In the genomic region with DNA sequence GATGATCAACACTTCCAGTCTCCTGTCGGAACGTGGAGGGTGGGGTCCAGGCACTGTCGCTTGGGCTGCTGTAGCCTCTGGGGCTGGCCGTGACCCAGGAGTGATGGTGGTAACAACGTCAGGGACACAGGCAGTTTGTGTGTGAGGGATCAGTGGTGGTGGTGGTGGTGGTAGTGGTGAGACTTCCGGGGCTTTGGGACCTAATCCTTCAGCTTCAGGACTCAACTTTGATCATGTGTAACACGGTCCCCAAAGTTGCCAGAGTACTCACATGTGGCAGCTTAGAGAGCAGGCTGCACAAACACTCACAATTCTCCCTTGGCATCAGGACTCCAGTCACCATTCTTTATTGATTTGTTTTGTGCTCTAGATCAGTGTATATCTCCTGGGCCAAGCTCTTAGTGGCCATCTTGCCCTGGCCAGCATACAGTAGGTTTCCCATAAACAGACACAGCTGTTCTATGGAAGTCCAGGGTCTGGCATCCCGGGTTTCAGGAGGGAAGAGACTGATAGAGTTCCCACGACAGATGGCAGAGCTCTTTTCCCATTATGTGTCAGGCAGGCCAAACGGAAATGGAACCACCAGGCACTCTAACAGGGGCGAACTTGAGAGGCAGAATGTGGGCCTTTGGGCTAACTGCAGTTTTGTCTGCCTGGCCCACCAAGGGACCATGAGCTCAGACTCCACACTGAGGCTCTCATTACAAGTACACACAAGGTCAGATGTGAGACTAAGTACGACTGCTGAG, we compare ENCODE assay signal across 8 mouse cellular contexts. TPM values are rescaled to one million over a fixed set of nuclear protein-coding genes. Genes with fewer than 3 reads are reported as not detected.
DNase-seq lines count a peak whose midpoint lies in the region; ATAC-seq and TF ChIP-seq lines count a peak whose summit lies in the region.

No protein-coding gene starts in this region.

- DNase-seq in embryo, embryonic 10 days (ENCODE audit: low spot score) = peak; percentile 11
- DNase-seq in embryo, embryonic 9.5 days (ENCODE audit: extremely low spot score) = no peak
- no peak for DNase-seq in lung, postnatal 4 days
- peak; percentile 31 for DNase-seq in lung, postnatal 0 days (ENCODE audit: low spot score)
- no peak for DNase-seq in right cerebral cortex, adult 2 months (ENCODE audit: low spot score in 2 of 2)
- DNase-seq in urinary bladder, postnatal 25 days (ENCODE audit: low spot score) = no peak

- TF ChIP-seq EP300 in lung, postnatal 0 days (IDR thresholded peaks at IDR 0.05) = no peak

- H3K4me2 ChIP-seq in lung, embryonic 16.5 days (ENCODE audit: low read depth, low read length) = peak overlapping the region; percentile 81
- H3K4me2 ChIP-seq in heart, embryonic 16.5 days (ENCODE audit: low read depth, low read length) = peak overlapping the region; percentile 82
- peak overlapping the region; percentile 65 for H3K4me2 ChIP-seq in lung, postnatal 0 days (replicated peaks; ENCODE audit: low read depth, low read length)

- H3K36me3 ChIP-seq in lung, embryonic 16.5 days (ENCODE audit: control insufficient read depth, insufficient read depth, low read length) = peaks cover 16% of the 10 kb centered on the region
- peaks cover 31% of the 10 kb centered on the region for H3K36me3 ChIP-seq in heart, embryonic 16.5 days (ENCODE audit: control insufficient read depth, insufficient read depth)
- 0 out of 2 replicates have a peak, but pooled peaks cover 11% of the 10 kb centered on the region for H3K36me3 ChIP-seq in lung, postnatal 0 days (ENCODE audit: insufficient read depth, low read length)

- H3K9me3 ChIP-seq in lung, embryonic 16.5 days (ENCODE audit: control insufficient read depth, low read length) = no peaks in the 10 kb centered on the region
- no peaks in the 10 kb centered on the region for H3K9me3 ChIP-seq in heart, embryonic 16.5 days (replicated peaks; ENCODE audit: control insufficient read depth, low read length)
- H3K9me3 ChIP-seq in lung, postnatal 0 days (ENCODE audit: low read length) = no peaks in the 10 kb centered on the region

- H3K9ac ChIP-seq in lung, embryonic 16.5 days (ENCODE audit: low read length) = peak overlapping the region; percentile 90
- peak overlapping the region; percentile 96 for H3K9ac ChIP-seq in heart, embryonic 16.5 days (ENCODE audit: low read length)
- peak overlapping the region; percentile 86 for H3K9ac ChIP-seq in lung, postnatal 0 days (replicated peaks; ENCODE audit: low read depth)

- H3K4me3 ChIP-seq in lung, embryonic 16.5 days (ENCODE audit: low read length) = peak overlapping the region; percentile 90
- H3K4me3 ChIP-seq in heart, embryonic 16.5 days (ENCODE audit: low read length) = peak overlapping the region; percentile 92
- H3K4me3 ChIP-seq in lung, postnatal 0 days (ENCODE audit: low read depth, low read length) = peak overlapping the region; percentile 89

- H3K27ac ChIP-seq in lung, embryonic 16.5 days (ENCODE audit: low read length) = peak overlapping the region; percentile 78
- H3K27ac ChIP-seq in heart, embryonic 16.5 days (ENCODE audit: low read length) = peak overlapping the region; percentile 96
- H3K27ac ChIP-seq in lung, postnatal 0 days (ENCODE audit: low read length) = peak overlapping the region; percentile 92

- WGBS in lung, embryonic 16.5 days = 4% methylated on average over 12 of the region's 12 CpGs
- 3% methylated on average over 12 of the region's 12 CpGs for WGBS in heart, embryonic 16.5 days
- 4% methylated on average over 12 of the region's 12 CpGs for WGBS in lung, postnatal 0 days

- no peaks in the 10 kb centered on the region for H3K27me3 ChIP-seq in lung, embryonic 16.5 days (ENCODE audit: control insufficient read depth, insufficient read depth, low read depth, low read length)
- no peaks in the 10 kb centered on the region for H3K27me3 ChIP-seq in heart, embryonic 16.5 days (ENCODE audit: control insufficient read depth, insufficient read depth, low read length)
- no peaks in the 10 kb centered on the region for H3K27me3 ChIP-seq in lung, postnatal 0 days (replicated peaks; ENCODE audit: insufficient read depth, low read length)

- peaks cover 26% of the 10 kb centered on the region for H3K4me1 ChIP-seq in lung, embryonic 16.5 days (replicated peaks; ENCODE audit: control insufficient read depth, insufficient read depth, low read length)
- H3K4me1 ChIP-seq in heart, embryonic 16.5 days (ENCODE audit: control insufficient read depth, insufficient read depth, low read length) = peaks cover 23% of the 10 kb centered on the region
- peaks cover 13% of the 10 kb centered on the region; the same call in 1 of the 2 replicates for H3K4me1 ChIP-seq in lung, postnatal 0 days (ENCODE audit: insufficient read depth, low read depth, low read length)

- no peak for TF ChIP-seq CTCF in lung, postnatal 0 days (IDR thresholded peaks at IDR 0.05)

- peak; percentile 0; the same call in 1 of the 2 replicates for ATAC-seq in lung, embryonic 16.5 days (ENCODE audit: low read depth)
- peak; percentile 8 for ATAC-seq in heart, embryonic 16.5 days (replicated peaks; ENCODE audit: extremely low read depth, insufficient read depth, low FRiP score)
- ATAC-seq in lung, postnatal 0 days = peak; percentile 12

RNA-seq across cellular contexts. Expression of a gene that starts 0.5 kb away (rescaled TPM):
- 90.8 and 98.7 TPM in 2 replicates for polyA plus RNA-seq in lung, embryonic 16.5 days (2015; fragmentation: Nextera tagmentation; extraction: Ambion mirVana)
- polyA plus RNA-seq in heart, embryonic 16.5 days (2015; fragmentation: Nextera tagmentation; extraction: Ambion mirVana) = 86.7 and 95.8 TPM in 2 replicates
- 72.4 and 77.3 TPM in 2 replicates for polyA plus RNA-seq in lung, postnatal 0 days (2015; fragmentation: Nextera tagmentation; extraction: Ambion mirVana)

RNA-seq across cellular contexts. Expression of a gene that starts 0.6 kb away (rescaled TPM):
- 13.9 and 14.0 TPM in 2 replicates for polyA plus RNA-seq in lung, embryonic 16.5 days (2015; fragmentation: Nextera tagmentation; extraction: Ambion mirVana)
- polyA plus RNA-seq in heart, embryonic 16.5 days (2015; fragmentation: Nextera tagmentation; extraction: Ambion mirVana) = 18.9 and 21.1 TPM in 2 replicates
- polyA plus RNA-seq in lung, postnatal 0 days (2015; fragmentation: Nextera tagmentation; extraction: Ambion mirVana) = 14.5 and 15.2 TPM in 2 replicates

RNA-seq across cellular contexts. Expression of a gene that starts 28.0 kb away (rescaled TPM):
- 51.3 TPM in 2 replicates for polyA plus RNA-seq in lung, embryonic 16.5 days (2015; fragmentation: Nextera tagmentation; extraction: Ambion mirVana)
- 28.9 and 33.9 TPM in 2 replicates for polyA plus RNA-seq in heart, embryonic 16.5 days (2015; fragmentation: Nextera tagmentation; extraction: Ambion mirVana)
- polyA plus RNA-seq in lung, postnatal 0 days (2015; fragmentation: Nextera tagmentation; extraction: Ambion mirVana) = 22.7 and 22.9 TPM in 2 replicates

RNA-seq across cellular contexts. Expression of a gene that starts 49.6 kb away (rescaled TPM):
- 13.9 and 17.3 TPM in 2 replicates for polyA plus RNA-seq in lung, embryonic 16.5 days (2015; fragmentation: Nextera tagmentation; extraction: Ambion mirVana)
- 9.3 and 9.8 TPM in 2 replicates for polyA plus RNA-seq in heart, embryonic 16.5 days (2015; fragmentation: Nextera tagmentation; extraction: Ambion mirVana)
- polyA plus RNA-seq in lung, postnatal 0 days (2015; fragmentation: Nextera tagmentation; extraction: Ambion mirVana) = 6.1 and 6.7 TPM in 2 replicates

RNA-seq across cellular contexts. Expression of a gene that starts 49.8 kb away (rescaled TPM):
- 5.5 and 5.8 TPM in 2 replicates for polyA plus RNA-seq in lung, embryonic 16.5 days (2015; fragmentation: Nextera tagmentation; extraction: Ambion mirVana)
- polyA plus RNA-seq in heart, embryonic 16.5 days (2015; fragmentation: Nextera tagmentation; extraction: Ambion mirVana) = 4.3 and 4.6 TPM in 2 replicates
- 2.5 and 3.0 TPM in 2 replicates for polyA plus RNA-seq in lung, postnatal 0 days (2015; fragmentation: Nextera tagmentation; extraction: Ambion mirVana)

Comparison
In these comparisons a context has a peak if more than half of its experiments do, and no peak if none do; other contexts are left out.
1. DNase-seq: peak in embryo, embryonic 10 days (single experiment) and lung, postnatal 0 days (single experiment); none in embryo, embryonic 9.5 days (single experiment), lung, postnatal 4 days (0 of 2), right cerebral cortex, adult 2 months (0 of 2) and urinary bladder, postnatal 25 days (single experiment).
2. Peak in every context shown above with its lines, with median percentiles within 50 percentile points of each other: ATAC-seq, H3K27ac ChIP-seq, H3K4me2 ChIP-seq, H3K4me3 ChIP-seq and H3K9ac ChIP-seq.